ENCODE assay signal across 21 mouse cellular contexts in genomic region chr10:76815481-76815880, GRCm38 (mm10).
A peak's percentile ranks its signal among the peaks of the same experiment; 100 is the strongest.
DNase-seq lines count a peak whose midpoint lies in the region; ATAC-seq and TF ChIP-seq lines count a peak whose summit lies in the region.
"Had no signal": no experiment of that assay in that cellular context is flagged by ENCODE, and none has a peak within 500 bp of the region (broad histone marks: within the 10 kb centered on the region; RNA-seq: fewer than 3 reads in every experiment).

No protein-coding gene starts in this region.

- H3K9ac ChIP-seq in hindbrain, postnatal 0 days (replicated peaks; ENCODE audit: low read length), result no peak overlapping the region
- H3K9ac ChIP-seq in hindbrain, embryonic 12.5 days, result no peak overlapping the region
- H3K9ac ChIP-seq: embryonic facial prominence, embryonic 15.5 days; forebrain, embryonic 15.5 days; intestine, embryonic 15.5 days; liver, embryonic 15.5 days; midbrain, embryonic 12.5 days had no signal

- peak overlapping the region; percentile 46; the same call in 1 of the 2 replicates for H3K27ac ChIP-seq in hindbrain, postnatal 0 days
- H3K27ac ChIP-seq in hindbrain, embryonic 12.5 days, result no peak overlapping the region
- H3K27ac ChIP-seq: embryonic facial prominence, embryonic 15.5 days; forebrain, embryonic 15.5 days; gastrocnemius, adult 2 months; heart, adult 2 months; intestine, embryonic 15.5 days; liver, embryonic 15.5 days; midbrain, embryonic 12.5 days had no signal

- H3K4me1 ChIP-seq in hindbrain, postnatal 0 days (ENCODE audit: insufficient read depth, low read length), result 0 out of 2 replicates have a peak, but pooled peaks cover 2% of the 10 kb centered on the region
- peaks cover 16% of the 10 kb centered on the region for H3K4me1 ChIP-seq in hindbrain, embryonic 12.5 days
- H3K4me1 ChIP-seq: intestine, embryonic 15.5 days; liver, embryonic 15.5 days had no signal

- peak; percentile 34 for DNase-seq in adrenal gland, postnatal 10 days
- no peak for DNase-seq in adrenal gland, postnatal 4 days (ENCODE audit: low spot score in 2 of 2)
- peak; percentile 60 for DNase-seq in hindbrain, postnatal 0 days (ENCODE audit: low spot score)
- DNase-seq in cerebellum, postnatal 25 days, result peak; percentile 72 to 82
- DNase-seq in retina, postnatal 1 day, result peak; percentile 84
- DNase-seq in heart, postnatal 25 days (ENCODE audit: low spot score), result no peak
- DNase-seq in spleen, postnatal 36 days (ENCODE audit: low spot score in 2 of 2), result no peak
- DNase-seq: gastrocnemius, adult 2 months; heart, adult 2 months; kidney, postnatal 10 days; layer of hippocampus, adult 9-11 months; lung, postnatal 14 days; right cerebral cortex, adult 18-20 months; thymus, adult 18-20 months had no signal

- no peak overlapping the region for H3K4me3 ChIP-seq in hindbrain, postnatal 0 days (ENCODE audit: low read length)
- no peak overlapping the region for H3K4me3 ChIP-seq in hindbrain, embryonic 12.5 days
- H3K4me3 ChIP-seq: embryonic facial prominence, embryonic 15.5 days; forebrain, embryonic 15.5 days; gastrocnemius, adult 2 months; heart, adult 2 months; intestine, embryonic 15.5 days; liver, embryonic 15.5 days; midbrain, embryonic 12.5 days had no signal

- ATAC-seq in hindbrain, postnatal 0 days, result 0 out of 2 replicates have a peak, but pooled peaks have one; percentile 16
- ATAC-seq in hindbrain, embryonic 12.5 days (ENCODE audit: low FRiP score), result no peak; the same call in 1 of the 2 replicates
- ATAC-seq: forebrain, embryonic 15.5 days; intestine, embryonic 15.5 days; Patski had no signal

- TF ChIP-seq CTCF in hindbrain, postnatal 0 days (IDR thresholded peaks at IDR 0.05; ENCODE audit: low read depth), result no peak

- intact Hi-C loops in heart, postnatal 25 days (cut with DNase I), result no loop called here

- H3K27me3 ChIP-seq in hindbrain, postnatal 0 days (ENCODE audit: insufficient read depth, low read length), result no peaks in the 10 kb centered on the region
- no peaks in the 10 kb centered on the region for H3K27me3 ChIP-seq in hindbrain, embryonic 12.5 days
- H3K27me3 ChIP-seq: embryonic facial prominence, embryonic 15.5 days; forebrain, embryonic 15.5 days; intestine, embryonic 15.5 days; liver, embryonic 15.5 days; midbrain, embryonic 12.5 days; Patski had no signal

- H3K9me3 ChIP-seq in hindbrain, postnatal 0 days (ENCODE audit: low read length), result no peaks in the 10 kb centered on the region
- no peaks in the 10 kb centered on the region for H3K9me3 ChIP-seq in hindbrain, embryonic 12.5 days (replicated peaks)
- H3K9me3 ChIP-seq: embryonic facial prominence, embryonic 15.5 days; forebrain, embryonic 15.5 days; intestine, embryonic 15.5 days; liver, embryonic 15.5 days; midbrain, embryonic 12.5 days had no signal

- H3K4me2 ChIP-seq in hindbrain, postnatal 0 days (ENCODE audit: low read depth, low read length), result no peak overlapping the region
- no peak overlapping the region for H3K4me2 ChIP-seq in hindbrain, embryonic 12.5 days (replicated peaks)
- H3K4me2 ChIP-seq: embryonic facial prominence, embryonic 15.5 days; forebrain, embryonic 15.5 days; intestine, embryonic 15.5 days; liver, embryonic 15.5 days; midbrain, embryonic 12.5 days had no signal

- WGBS in hindbrain, postnatal 0 days, result 37% methylated on average over 4 of the region's 4 CpGs
- 42% methylated on average over 4 of the region's 4 CpGs for WGBS in hindbrain, embryonic 12.5 days

- H3K36me3 ChIP-seq in hindbrain, postnatal 0 days (ENCODE audit: insufficient read depth, low read length), result no peaks in the 10 kb centered on the region
- H3K36me3 ChIP-seq in hindbrain, embryonic 12.5 days, result no peaks in the 10 kb centered on the region
- H3K36me3 ChIP-seq: embryonic facial prominence, embryonic 15.5 days; forebrain, embryonic 15.5 days; intestine, embryonic 15.5 days; liver, embryonic 15.5 days; midbrain, embryonic 12.5 days had no signal

Comparison
In these comparisons a context has a peak if more than half of its experiments do, and no peak if none do; other contexts are left out.
1. DNase-seq: peak in adrenal gland, postnatal 10 days (single experiment), hindbrain, postnatal 0 days (single experiment), cerebellum, postnatal 25 days (2 of 2) and retina, postnatal 1 day (single experiment); none in adrenal gland, postnatal 4 days (0 of 2), heart, postnatal 25 days (single experiment) and spleen, postnatal 36 days (0 of 2).